Mouse (Mus musculus) lung, postnatal 0 days (tissue): ENCODE measurements around the gene Cacna2d3.

Experiments
- CTCF ChIP-seq: IDR thresholded peaks from 2 replicates; pipeline ENCODE4 v1.5.1; 2016; ENCODE audit warnings: antibody characterized with exemption, mild to moderate bottlenecking
- EP300 ChIP-seq: IDR thresholded peaks from 2 replicates; pipeline ENCODE4 v1.6.1; 2016; ENCODE audit warnings: antibody characterized with exemption, mild to moderate bottlenecking, control low read depth

DNA sequence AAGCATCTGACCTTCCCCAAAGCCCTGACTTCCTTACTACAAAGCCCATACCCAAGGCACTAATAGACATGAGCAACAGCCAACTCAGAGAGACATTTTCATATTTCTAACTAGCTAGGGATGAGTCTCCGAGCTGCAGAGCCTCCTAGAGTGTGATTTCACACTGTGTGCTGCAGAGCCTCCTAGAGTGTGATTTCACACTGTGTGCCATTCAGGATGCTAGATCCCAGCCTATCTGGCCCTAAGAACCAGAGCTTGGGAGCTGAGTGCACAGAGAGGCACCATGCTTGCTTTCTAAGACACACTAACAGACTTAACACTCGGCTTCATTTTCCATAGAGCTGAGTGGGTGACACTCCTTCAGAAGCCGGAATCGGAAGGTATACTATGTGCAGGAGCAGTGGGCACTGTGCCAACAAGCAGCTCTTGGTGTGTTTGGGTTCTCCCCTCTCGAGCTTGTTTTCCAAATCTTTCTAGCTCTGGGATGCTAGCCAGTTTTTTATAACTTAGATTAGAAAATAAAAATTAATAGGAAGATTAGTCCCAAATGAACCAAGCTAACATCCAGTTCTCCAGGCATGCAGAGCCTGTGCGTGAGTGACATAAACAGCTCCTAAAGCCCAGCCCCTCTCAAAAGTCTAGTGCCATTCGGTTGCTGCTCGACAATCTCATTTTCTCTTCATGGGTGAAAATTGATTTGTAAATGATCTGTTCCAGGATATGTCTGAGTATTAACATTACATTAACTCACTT, 316.4 kb downstream of the Cacna2d3 start:
- TF ChIP-seq CTCF (no peak), EP300 (no peak)
